Mouse (Mus musculus): ENCODE results near the gene Vmn1r54.

Vmn1r54 gene

DNA sequence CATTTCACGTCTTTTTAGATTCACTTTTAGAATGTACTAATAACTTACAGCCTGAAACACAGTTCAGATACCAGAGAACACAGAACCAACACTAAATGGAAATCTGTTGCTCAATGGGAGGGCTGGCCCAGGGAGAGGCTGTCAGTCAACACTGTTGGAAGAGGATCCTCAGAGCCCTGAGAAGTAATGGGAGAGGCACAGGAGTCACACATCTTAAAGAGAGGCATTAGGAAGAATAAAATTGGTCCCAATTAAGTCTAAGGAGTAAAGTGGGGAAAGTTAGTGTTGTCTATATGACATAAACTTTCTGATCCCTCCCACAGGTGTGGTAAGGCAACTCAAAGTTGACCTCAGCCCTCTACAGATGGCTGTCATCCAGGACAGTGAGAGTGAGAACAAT lies at the start of gene Vmn1r54:
TSS of gene Vmn1r54 (plus strand) at position 301 of the 400 bp plus-strand sequence.
- 62% methylated on average over 1 of the region's 1 CpGs for WGBS

DNA sequence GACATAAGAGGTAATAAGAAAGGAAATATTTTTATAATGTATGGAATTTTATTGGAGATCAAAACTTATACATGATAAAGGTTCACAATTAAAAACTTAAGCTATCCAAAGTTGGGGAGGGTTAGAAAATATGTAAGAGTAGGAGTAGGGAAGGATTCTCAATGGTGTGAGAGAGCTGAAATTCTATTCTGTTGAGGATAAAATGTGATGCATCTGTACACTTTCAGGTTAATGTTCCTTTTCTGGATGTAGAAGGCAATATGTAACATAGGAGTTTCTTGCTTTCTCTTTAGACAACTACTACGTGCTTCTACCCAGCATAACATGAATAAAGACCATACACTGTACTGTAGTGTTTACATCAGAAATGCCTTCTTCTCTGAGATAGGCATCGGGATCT lies 43.6 kb upstream of the Vmn1r54 start, which contains the start of gene V1ra8:
TSS of gene V1ra8 (plus strand) at position 301 of the 400 bp plus-strand sequence.
- 83% methylated on average over 2 of the region's 2 CpGs for WGBS

DNA sequence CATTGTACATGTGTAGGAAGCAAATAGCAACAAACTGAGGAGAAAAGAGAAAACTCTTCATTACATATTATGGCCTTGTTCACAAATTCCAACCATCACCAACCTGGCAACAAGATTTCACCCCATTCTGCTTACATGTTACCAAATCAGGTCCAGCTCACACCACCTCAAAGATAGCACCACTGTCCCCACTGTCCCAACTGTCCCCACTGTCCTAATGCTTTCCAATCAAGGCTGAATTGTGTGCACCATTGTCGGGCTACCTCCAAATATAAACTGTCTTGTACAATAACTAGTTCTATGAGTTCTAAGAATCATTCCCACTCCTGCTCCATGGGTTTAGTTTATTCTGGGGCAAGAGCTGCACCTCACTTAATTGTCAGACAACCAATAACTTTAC lies 21.8 kb upstream of the Vmn1r54 start, which contains the start of gene Vmn1r53:
TSS of gene Vmn1r53 (minus strand) at position 101 of the 400 bp plus-strand sequence.
- 94% methylated on average over 1 of the region's 1 CpGs for WGBS

DNA sequence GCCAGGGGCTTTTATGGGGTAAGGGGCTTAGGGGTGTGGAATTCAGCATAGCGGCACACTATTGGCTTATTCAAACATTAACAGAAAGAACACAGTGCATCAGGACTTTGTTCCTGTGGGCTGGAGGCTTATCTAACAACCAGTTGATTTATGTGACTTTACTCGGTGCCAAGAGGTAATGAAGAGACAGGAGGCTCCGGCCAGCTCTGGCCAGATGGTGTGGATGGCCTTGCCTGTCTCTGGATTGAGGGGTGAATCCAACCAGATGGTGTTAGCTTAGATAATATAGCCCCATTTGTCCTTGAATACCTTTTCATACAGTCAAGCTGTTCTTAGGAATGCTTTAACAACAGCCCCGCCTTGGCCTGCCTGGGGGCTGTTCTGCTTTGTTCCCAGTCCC lies 14.0 kb upstream of the Vmn1r54 start:
- WGBS, result 91% methylated on average over 4 of the region's 4 CpGs

DNA sequence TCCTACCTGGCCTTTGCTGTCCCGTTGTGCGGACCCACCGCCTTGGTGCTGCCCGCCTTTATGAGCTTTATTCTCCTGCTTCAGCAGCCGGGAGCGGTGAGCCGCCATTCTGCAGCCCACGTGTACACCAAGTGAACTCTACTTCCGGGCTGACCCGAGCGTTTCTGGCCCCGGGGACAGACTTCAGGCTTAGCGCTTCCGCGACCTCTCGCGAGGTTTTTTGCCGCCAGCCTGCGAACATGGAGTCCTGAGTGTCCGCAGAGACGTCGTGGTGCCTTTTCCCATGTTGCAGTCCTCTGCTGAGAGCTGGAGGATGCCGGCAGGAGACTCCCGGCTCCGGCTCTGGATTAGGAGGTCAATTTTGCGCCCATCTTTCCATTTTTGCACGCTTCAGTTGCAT lies 13.4 kb upstream of the Vmn1r54 start:
- WGBS, result 63% methylated on average over 27 of the region's 27 CpGs

DNA sequence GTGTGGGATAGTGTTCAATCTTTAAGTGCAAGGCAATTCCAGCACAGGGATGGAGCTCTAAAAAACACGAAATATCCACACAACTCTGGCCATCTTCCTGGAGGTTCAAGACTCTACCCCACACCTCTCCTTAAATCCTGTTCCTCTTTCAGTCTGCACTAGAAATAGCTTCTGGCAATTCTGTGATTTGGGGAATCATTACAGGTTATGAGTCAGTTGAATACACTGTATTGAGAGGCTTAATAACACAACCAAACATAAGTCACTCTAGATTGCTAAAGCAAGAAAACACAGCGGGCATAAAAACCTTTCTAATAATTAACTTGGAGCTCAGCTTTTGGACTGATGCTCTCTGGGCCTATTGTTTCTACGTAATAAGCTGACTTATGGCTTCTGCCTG lies 2.1 kb upstream of the Vmn1r54 start:
- WGBS, result 86% methylated on average over 3 of the region's 3 CpGs

DNA sequence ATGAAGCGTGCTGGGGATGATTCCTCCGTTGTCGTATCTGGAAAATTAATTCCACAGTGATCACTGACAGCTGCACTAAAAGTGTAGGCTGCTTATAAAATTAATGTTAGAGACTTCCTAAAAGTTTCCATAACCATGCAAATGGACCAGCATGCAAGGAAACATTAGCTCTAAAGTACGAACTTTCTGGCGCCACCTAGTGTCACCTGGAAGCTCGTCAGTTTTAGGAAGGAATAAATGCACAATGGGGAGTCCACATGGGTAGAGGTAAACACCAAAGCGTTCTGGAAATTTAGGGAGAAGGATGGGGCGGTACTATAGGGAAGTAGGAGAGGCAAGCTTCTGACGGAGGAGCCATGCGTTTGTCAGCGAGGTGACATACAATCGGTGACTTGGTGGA lies 42.2 kb downstream of the Vmn1r54 start:
- 57% methylated on average over 12 of the region's 12 CpGs for WGBS

DNA sequence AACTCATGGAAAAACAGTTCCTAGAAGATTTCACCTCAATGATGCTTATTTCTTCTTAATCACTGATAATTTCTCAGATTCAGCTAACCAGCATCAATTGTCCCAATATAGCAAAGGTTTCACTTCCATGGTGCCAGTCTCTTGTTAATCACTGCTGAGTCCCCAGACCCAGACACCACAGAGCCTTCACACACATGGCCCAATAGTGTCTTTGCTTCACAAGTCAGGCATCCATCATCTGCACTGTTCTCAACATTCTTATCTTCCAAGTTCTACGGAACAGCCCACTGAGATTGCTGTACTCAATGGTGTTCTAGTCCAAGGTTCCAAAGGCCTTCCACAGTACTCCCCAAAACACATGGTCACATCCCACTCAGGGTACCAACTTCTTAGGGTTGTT lies 54.8 kb downstream of the Vmn1r54 start, which contains the start of gene BC048671:
TSS of gene BC048671 (plus strand) at position 301 of the 400 bp plus-strand sequence.
- WGBS, result 89% methylated on average over 1 of the region's 1 CpGs

DNA sequence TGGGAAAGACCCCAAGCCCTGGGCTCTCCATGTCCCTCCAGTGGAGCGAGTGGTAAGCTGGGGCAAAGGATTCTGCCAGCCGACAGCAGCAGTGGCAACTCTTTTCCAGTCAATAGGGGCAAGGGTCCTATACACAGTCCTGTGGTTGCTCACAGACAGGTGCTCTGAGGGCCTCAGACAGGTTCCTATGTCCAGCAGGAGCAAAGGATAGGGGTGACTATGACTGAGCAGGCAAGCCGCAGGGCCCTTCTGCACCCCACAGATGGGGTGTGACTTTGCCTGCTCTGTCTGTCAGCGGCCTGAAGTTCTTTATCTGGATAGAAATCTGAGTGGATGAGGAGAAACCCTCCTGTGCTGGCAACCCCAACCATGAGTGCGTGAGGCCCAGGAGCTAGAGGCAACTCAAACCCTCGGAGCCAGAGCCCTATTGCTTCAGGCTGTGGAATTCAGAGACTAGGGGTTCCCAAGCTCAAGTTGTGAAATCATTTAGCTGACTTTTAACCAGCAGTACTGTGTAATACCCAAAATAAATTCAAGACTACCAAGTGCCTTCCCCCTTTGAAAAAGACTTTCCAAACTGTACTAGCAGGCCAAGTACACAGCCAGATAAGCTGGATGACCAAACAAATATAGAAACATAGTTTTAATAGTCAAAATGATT lies 60.3 kb downstream of the Vmn1r54 start:
- 90% methylated on average over 6 of the region's 6 CpGs for WGBS

DNA sequence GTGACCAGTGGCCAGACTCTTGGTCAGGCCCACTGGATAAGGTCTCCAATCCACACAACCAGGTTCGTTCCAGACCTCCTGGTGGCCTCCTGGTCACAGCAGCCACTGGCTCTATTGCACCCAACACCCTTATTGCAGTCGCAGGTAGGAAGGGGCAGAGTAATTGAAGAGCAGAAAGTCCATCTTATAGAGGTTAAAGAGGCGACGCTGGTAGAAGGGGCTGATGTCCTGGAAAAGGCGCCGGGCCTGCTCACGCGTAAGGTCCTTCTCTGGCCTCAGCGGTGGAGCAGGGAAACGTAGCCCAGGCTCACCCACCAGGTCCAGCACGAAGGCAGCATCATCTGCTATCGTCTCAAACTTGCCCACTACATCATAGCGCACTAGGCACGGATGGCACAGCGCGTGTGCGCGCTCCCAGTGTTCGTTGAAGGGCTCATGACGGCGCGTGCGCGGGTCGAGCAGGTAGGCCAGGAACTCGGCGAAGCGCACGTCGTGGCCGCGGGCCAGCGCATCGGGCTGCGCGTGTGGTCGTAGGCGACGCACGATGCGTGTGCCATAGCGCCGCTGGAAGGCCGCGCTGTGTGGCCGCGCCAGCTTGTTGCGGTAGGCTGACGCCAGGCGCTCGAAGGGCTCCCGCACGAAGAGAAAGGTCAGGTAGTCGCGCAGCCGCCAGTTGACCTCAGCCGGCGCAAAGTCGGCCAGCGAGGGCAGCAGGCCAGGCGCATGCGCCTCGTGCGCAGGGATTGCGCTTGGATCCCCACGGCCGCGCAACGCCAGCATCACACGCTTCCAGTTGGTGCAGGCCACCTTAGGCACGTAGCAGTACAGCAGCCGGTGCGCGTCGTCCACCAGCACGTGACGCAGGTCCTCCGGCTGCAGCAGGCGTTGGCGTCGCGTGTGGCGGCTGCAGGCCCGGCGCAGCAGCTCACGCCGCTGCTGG lies 63.0 kb downstream of the Vmn1r54 start:
- WGBS, result 89% methylated on average over 87 of the region's 87 CpGs

DNA sequence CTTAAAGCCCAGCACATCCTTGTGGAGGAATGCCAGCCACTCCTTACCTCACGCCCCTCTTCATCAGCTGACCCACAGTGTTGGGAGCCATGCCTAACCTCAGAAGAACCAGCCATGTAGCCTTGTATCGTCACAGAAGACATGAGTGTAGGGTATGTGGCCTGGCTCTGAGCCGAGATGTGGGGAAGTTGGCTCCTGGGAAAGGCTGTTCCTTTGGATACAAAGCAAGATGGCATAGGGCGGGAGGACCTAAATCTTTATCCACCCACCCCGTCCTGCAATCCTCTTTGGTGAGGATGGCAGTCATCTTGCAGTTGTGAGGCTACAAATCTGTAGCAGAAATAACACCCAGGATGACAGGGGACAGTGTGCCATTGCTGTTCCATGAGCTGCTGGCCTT lies 69.9 kb downstream of the Vmn1r54 start:
- WGBS, result 78% methylated on average over 5 of the region's 5 CpGs

DNA sequence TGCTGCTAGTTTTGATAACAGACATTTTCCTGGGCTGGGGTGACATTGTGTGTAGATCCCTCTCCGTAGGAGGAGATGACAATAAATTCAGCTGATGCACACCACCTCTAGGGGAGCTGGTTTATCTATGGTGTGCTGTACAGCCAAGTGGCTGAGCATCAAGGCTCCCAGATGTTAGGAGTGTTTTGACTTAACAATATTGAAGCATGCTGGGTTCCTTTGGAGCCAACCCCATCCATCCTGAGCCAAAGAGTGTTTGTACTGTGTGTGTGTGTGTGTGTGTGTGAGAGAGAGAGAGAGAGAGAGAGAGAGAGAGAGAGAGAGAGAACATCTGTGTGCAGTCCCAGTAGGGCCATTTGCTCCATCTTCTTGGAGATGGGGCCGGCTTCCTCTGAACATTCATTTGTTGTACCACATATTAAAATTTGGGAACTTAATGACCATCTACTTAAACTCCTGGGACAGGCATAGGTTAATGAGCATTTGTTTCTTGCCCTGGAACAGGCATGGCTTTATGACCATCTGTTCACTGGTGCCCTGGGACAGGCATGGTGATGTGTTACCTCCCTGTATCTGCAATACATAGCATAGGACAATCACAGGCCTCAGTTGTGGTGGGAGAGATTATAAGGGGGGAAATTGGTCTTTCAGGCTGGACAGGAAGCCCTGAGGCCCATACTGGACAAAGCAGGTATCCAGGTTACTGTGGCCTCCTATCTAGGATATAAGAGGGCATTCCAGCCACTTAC lies 71.6 kb downstream of the Vmn1r54 start:
- WGBS, result 79% methylated on average over 2 of the region's 2 CpGs

DNA sequence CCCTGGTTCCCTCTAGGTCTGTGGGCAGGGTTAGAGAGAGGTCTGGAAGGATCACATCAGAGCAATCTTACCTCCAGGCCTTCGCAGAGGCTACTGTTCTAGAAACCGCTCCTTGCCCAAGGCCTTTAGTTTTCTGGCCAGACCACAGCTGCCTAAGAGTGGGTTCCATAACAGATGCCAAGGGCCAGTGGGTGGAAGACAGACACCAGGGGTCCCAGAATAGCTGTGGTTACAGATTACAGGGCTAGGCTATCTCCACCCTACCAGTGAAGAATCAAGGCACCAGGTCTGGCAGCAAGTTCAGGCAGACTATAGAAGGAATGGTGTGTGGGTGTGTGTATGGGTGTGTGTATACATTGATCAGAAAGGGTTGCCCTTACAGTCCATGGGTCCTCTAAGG lies 72.9 kb downstream of the Vmn1r54 start:
- WGBS, result 91% methylated on average over 2 of the region's 2 CpGs

DNA sequence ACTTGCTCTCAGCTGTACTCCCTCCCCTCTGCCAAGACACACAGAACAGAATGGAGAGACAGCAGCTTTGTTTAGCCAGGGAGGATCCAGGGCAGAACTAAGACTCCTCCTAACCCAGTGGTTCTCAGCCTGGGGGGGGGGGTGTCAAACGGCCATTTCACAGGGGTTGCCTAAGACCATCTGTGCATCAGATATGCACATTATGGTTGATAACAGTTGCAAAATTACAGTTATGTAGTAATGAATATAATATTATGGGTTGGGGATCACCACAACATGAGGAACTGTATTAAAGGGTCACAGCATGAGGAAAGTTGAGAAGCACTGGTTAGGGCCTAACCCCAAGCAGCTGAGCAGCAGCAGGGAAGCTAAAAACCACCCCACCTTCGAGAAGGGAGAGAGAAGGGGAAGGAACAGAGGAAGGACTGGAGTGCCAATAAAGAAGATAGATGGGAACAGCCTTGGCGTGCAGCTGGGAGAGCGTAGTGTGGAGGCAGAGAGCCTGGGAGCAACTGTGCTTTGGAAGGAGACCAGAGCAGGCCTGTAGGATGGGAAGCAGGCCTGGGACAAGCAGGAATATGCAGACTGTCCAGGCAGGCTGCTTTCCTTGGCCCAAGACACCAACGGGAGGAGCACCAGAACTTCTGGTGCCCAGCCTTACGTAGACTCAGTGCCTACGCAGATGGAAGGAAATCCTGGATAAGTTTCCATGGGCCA lies 73.5 kb downstream of the Vmn1r54 start:
- 67% methylated on average over 7 of the region's 7 CpGs for WGBS

DNA sequence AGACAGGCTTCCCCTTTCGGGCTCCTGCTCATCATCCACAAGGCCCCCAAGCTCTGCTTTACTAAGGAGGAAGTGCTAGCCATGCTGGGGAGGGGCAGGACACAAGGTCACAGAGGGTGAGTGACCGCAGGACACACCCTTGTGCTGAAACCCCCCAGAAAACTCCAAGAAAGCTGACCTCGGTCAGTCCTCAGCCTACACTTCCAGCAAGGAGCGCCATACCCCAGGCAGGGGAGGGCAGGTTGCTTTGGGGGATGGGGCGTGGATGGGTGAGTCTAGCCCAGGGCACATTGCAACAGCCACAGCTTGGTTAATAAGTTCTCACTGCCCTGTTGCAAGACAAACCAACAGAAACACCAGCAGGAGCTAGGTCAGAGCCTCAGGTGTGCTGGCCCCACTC lies 74.3 kb downstream of the Vmn1r54 start:
- 91% methylated on average over 5 of the region's 5 CpGs for WGBS

Data from cerebral cortex, adult 2 months (tissue).